In genomic region chr16:15372844-15373243, GRCm38 (mm10) we compare ENCODE assay signal across 26 mouse cellular contexts. TPM values are rescaled to one million over a fixed set of nuclear protein-coding genes. Genes with fewer than 3 reads are reported as not detected.
A peak's percentile ranks its signal among the peaks of the same experiment; 100 is the strongest.
DNase-seq lines count a peak whose midpoint lies in the region; ATAC-seq and TF ChIP-seq lines count a peak whose summit lies in the region.
"Had no signal": no experiment of that assay in that cellular context is flagged by ENCODE, and none has a peak within 500 bp of the region (broad histone marks: within the 10 kb centered on the region; RNA-seq: fewer than 3 reads in every experiment).

No protein-coding gene starts in this region.

- no peaks in the 10 kb centered on the region for H3K27me3 ChIP-seq in intestine, postnatal 0 days (replicated peaks; ENCODE audit: control insufficient read depth, insufficient read depth, low read length)
- H3K27me3 ChIP-seq in intestine, embryonic 15.5 days (replicated peaks) = no peaks in the 10 kb centered on the region
- H3K27me3 ChIP-seq in lung, postnatal 0 days (replicated peaks; ENCODE audit: insufficient read depth, low read length) = no peaks in the 10 kb centered on the region
- H3K27me3 ChIP-seq in CH12.LX (replicated peaks) = no peaks in the 10 kb centered on the region
- H3K27me3 ChIP-seq: embryonic facial prominence, embryonic 12.5 days; kidney, embryonic 15.5 days had no signal

- no peak for ATAC-seq in intestine, postnatal 0 days
- ATAC-seq in intestine, embryonic 15.5 days = no peak
- no peak for ATAC-seq in lung, postnatal 0 days
- ATAC-seq: forebrain, embryonic 14.5 days had no signal

- no peak overlapping the region for H3K4me2 ChIP-seq in intestine, postnatal 0 days (replicated peaks; ENCODE audit: low read depth)
- no peak overlapping the region for H3K4me2 ChIP-seq in intestine, embryonic 15.5 days (replicated peaks)
- H3K4me2 ChIP-seq in lung, postnatal 0 days (replicated peaks; ENCODE audit: low read depth, low read length) = no peak overlapping the region
- no peak overlapping the region for H3K4me2 ChIP-seq in CH12.LX (ENCODE audit: insufficient read depth, low read depth, poor library complexity, severe bottlenecking)
- H3K4me2 ChIP-seq: embryonic facial prominence, embryonic 12.5 days; kidney, embryonic 15.5 days; midbrain, embryonic 11.5 days had no signal

- dilution Hi-C loops in CH12.LX (cut with MboI; ENCODE audit: extremely low pct_ligation_motif_present, extremely low pct_unique_long_range_greater_than_20kb, low sequenced_read_pairs) = no loop called here

- no peak for TF ChIP-seq POLR2A in CH12.LX (IDR thresholded peaks at IDR 0.05; ENCODE audit: low read depth, low read length)

- in situ Hi-C loops in CH12.LX (cut with MboI; ENCODE audit: low pct_ligation_motif_present, low pct_unique_long_range_greater_than_20kb, low sequenced_read_pairs) = no loop called here

- no peak overlapping the region for H3K4me3 ChIP-seq in intestine, postnatal 0 days (ENCODE audit: low read depth, low read length)
- H3K4me3 ChIP-seq in intestine, embryonic 15.5 days (replicated peaks) = no peak overlapping the region
- no peak overlapping the region for H3K4me3 ChIP-seq in lung, postnatal 0 days (ENCODE audit: low read depth, low read length)
- no peak overlapping the region for H3K4me3 ChIP-seq in CH12.LX (replicated peaks in 1 of 3; ENCODE audit: low read depth in 2 of 3, low read length in 2 of 3, poor library complexity in 1 of 3)
- H3K4me3 ChIP-seq: embryonic facial prominence, embryonic 12.5 days; erythroblast, embryonic 14.5 days; heart, embryonic 10.5 days; hindbrain, embryonic 10.5 days; kidney, embryonic 15.5 days had no signal

- no peak for DNase-seq in lung, postnatal 0 days (ENCODE audit: low spot score)
- DNase-seq in lung, postnatal 25 days (ENCODE audit: low spot score) = no peak
- DNase-seq in CH12.LX (ENCODE audit: extremely low read depth) = peak; percentile 52
- DNase-seq in ZHBTc4 (ENCODE audit: low read depth, low spot score) = peak; percentile 11
- no peak for DNase-seq in left cerebral cortex, postnatal 14 days (ENCODE audit: low spot score in 2 of 2)
- DNase-seq in spleen, adult 12 weeks (ENCODE audit: low spot score) = no peak
- DNase-seq: adrenal gland, postnatal 10 days; cerebellum, adult 9-11 months; gastrocnemius, postnatal 36 days; layer of hippocampus, postnatal 36 days; left cerebral cortex, postnatal 4 days; liver; thymus, postnatal 25 days had no signal

- no peak overlapping the region for H3K27ac ChIP-seq in intestine, postnatal 0 days (ENCODE audit: low read depth, low read length)
- no peak overlapping the region for H3K27ac ChIP-seq in intestine, embryonic 15.5 days
- no peak overlapping the region for H3K27ac ChIP-seq in lung, postnatal 0 days (ENCODE audit: low read length)
- no peak overlapping the region for H3K27ac ChIP-seq in CH12.LX (ENCODE audit: insufficient read depth, low read depth)
- H3K27ac ChIP-seq: embryonic facial prominence, embryonic 12.5 days; heart, embryonic 10.5 days; hindbrain, embryonic 10.5 days; kidney, embryonic 15.5 days; macrophage had no signal

- H3K9ac ChIP-seq in intestine, postnatal 0 days (ENCODE audit: low read depth, low read length) = no peak overlapping the region
- no peak overlapping the region for H3K9ac ChIP-seq in intestine, embryonic 15.5 days
- H3K9ac ChIP-seq in lung, postnatal 0 days (replicated peaks; ENCODE audit: low read depth) = no peak overlapping the region
- H3K9ac ChIP-seq in CH12.LX (ENCODE audit: insufficient read depth, low read depth) = no peak overlapping the region
- H3K9ac ChIP-seq: embryonic facial prominence, embryonic 12.5 days; kidney, embryonic 15.5 days had no signal

- H3K79me2 ChIP-seq in CH12.LX (replicated peaks; ENCODE audit: control insufficient read depth, extremely low read depth, insufficient read depth, poor library complexity, severe bottlenecking) = no peaks in the 10 kb centered on the region

- H3K4me1 ChIP-seq in intestine, postnatal 0 days (replicated peaks; ENCODE audit: control insufficient read depth, insufficient read depth, low read length) = no peaks in the 10 kb centered on the region
- H3K4me1 ChIP-seq in intestine, embryonic 15.5 days (replicated peaks) = no peaks in the 10 kb centered on the region
- H3K4me1 ChIP-seq in lung, postnatal 0 days (ENCODE audit: insufficient read depth, low read depth, low read length) = no peaks in the 10 kb centered on the region
- H3K4me1 ChIP-seq in CH12.LX (ENCODE audit: control insufficient read depth in 1 of 2, insufficient read depth in 2 of 2) = no peaks in the 10 kb centered on the region
- H3K4me1 ChIP-seq: embryonic facial prominence, embryonic 12.5 days; heart, embryonic 10.5 days; hindbrain, embryonic 10.5 days; kidney, embryonic 15.5 days had no signal

- intact Hi-C loops in left cerebral cortex, postnatal 14 days (cut with DNase I) = no loop called here

- peak; percentile 28 for TF ChIP-seq RAD21 in CH12.LX (IDR thresholded peaks at IDR 0.05; ENCODE audit: low read depth, low read length)

- 28% methylated on average over 1 of the region's 1 CpGs for WGBS in intestine, postnatal 0 days
- WGBS in intestine, embryonic 15.5 days = 18% methylated on average over 1 of the region's 1 CpGs
- WGBS in lung, postnatal 0 days = 15% methylated on average over 1 of the region's 1 CpGs

- TF ChIP-seq CTCF in intestine, postnatal 0 days (IDR thresholded peaks at IDR 0.05; ENCODE audit: low read depth) = peak; percentile 32
- TF ChIP-seq CTCF in lung, postnatal 0 days (IDR thresholded peaks at IDR 0.05) = peak; percentile 54
- peak; percentile 29 to 60; a peak in 3 of 4 replicates for TF ChIP-seq CTCF in CH12.LX (conservative IDR thresholded peaks at IDR 0.05 in 1 of 2, IDR thresholded peaks at IDR 0.05 in 1 of 2; ENCODE audit: low read depth in 2 of 2, low read length in 2 of 2)

- H3K9me3 ChIP-seq in intestine, postnatal 0 days (ENCODE audit: control insufficient read depth) = no peaks in the 10 kb centered on the region
- no peaks in the 10 kb centered on the region for H3K9me3 ChIP-seq in intestine, embryonic 15.5 days
- no peaks in the 10 kb centered on the region for H3K9me3 ChIP-seq in lung, postnatal 0 days (ENCODE audit: low read length)
- H3K9me3 ChIP-seq in CH12.LX (replicated peaks; ENCODE audit: low read length) = no peaks in the 10 kb centered on the region
- H3K9me3 ChIP-seq: embryonic facial prominence, embryonic 12.5 days; G1E; heart, embryonic 10.5 days; hindbrain, embryonic 10.5 days; kidney, embryonic 15.5 days had no signal

- H3K36me3 ChIP-seq in intestine, postnatal 0 days (ENCODE audit: control insufficient read depth, insufficient read depth) = no peaks in the 10 kb centered on the region
- no peaks in the 10 kb centered on the region for H3K36me3 ChIP-seq in intestine, embryonic 15.5 days
- H3K36me3 ChIP-seq in lung, postnatal 0 days (ENCODE audit: insufficient read depth, low read length) = no peaks in the 10 kb centered on the region
- H3K36me3 ChIP-seq in CH12.LX (replicated peaks in 1 of 2; ENCODE audit: control insufficient read depth in 1 of 2, insufficient read depth in 1 of 2, low read length in 1 of 2) = no peaks in the 10 kb centered on the region
- H3K36me3 ChIP-seq: embryonic facial prominence, embryonic 12.5 days; G1E; heart, embryonic 10.5 days; hindbrain, embryonic 10.5 days; kidney, embryonic 15.5 days had no signal

- no peak for TF ChIP-seq EP300 in lung, postnatal 0 days (IDR thresholded peaks at IDR 0.05)
- TF ChIP-seq EP300 in CH12.LX (IDR thresholded peaks at IDR 0.05; ENCODE audit: low read length) = no peak

TF ChIP-seq in CH12.LX, 34 proteins besides CTCF, POLR2A, EP300 and RAD21:
- no peak for TF ChIP-seq ETS1 (conservative IDR thresholded peaks at IDR 0.05; ENCODE audit: low read depth, low read length)
- peak; percentile 45 for TF ChIP-seq SMC3 (IDR thresholded peaks at IDR 0.05; ENCODE audit: low read depth, low read length)
- peak; percentile 97 for TF ChIP-seq ZNF384 (IDR thresholded peaks at IDR 0.05; ENCODE audit: low read depth, low read length)
- no peak for TF ChIP-seq JUN (IDR thresholded peaks at IDR 0.05; ENCODE audit: insufficient read depth, low read depth, low read length)

RNA-seq across cellular contexts. Expression of gene Gm21897, which starts 55.6 kb away (rescaled TPM):
- not detected in 2 replicates for polyA plus RNA-seq in intestine, postnatal 0 days (2015; fragmentation: Nextera tagmentation; extraction: Ambion mirVana)
- polyA plus RNA-seq in intestine, embryonic 15.5 days (2015; fragmentation: Nextera tagmentation; extraction: Ambion mirVana) = not detected in 2 replicates
- polyA plus RNA-seq in lung, postnatal 0 days (2015; fragmentation: Nextera tagmentation; extraction: Ambion mirVana) = not detected in 2 replicates
- total RNA-seq in CH12.LX (2012; rRNA removed) = not detected in 2 replicates
- not detected in 2 replicates for total RNA-seq in CH12.LX (2014; rRNA removed)
- polyA plus RNA-seq in CH12.LX (2012; ENCODE audit: insufficient read length, low read depth) = not detected in 2 replicates
- not detected for total RNA-seq in left cerebral cortex, postnatal 14 days (2021)
- total RNA-seq: adrenal gland, postnatal 10 days; G1E; gastrocnemius, postnatal 36 days; layer of hippocampus, postnatal 36 days; left cerebral cortex, postnatal 4 days had no signal
- polyA plus RNA-seq: embryonic facial prominence, embryonic 12.5 days; erythroblast, embryonic 14.5 days; forebrain, embryonic 14.5 days; G1E; heart, embryonic 10.5 days; heart, postnatal 0 days; hindbrain, embryonic 10.5 days; kidney, embryonic 15.5 days; midbrain, embryonic 11.5 days; small intestine, adult 2 months had no signal

Comparison
In these comparisons a context has a peak if more than half of its experiments do, and no peak if none do; other contexts are left out.
1. DNase-seq: peak in CH12.LX (single experiment) and ZHBTc4 (single experiment); none in lung, postnatal 0 days (single experiment), lung, postnatal 25 days (single experiment), left cerebral cortex, postnatal 14 days (0 of 2) and spleen, adult 12 weeks (single experiment).
2. Peak in every context shown above with its lines, with median percentiles within 50 percentile points of each other: CTCF ChIP-seq.